Mouse (Mus musculus) erythroblast, embryonic 14.5 days (primary cell): ENCODE data around the gene Uba52.

Experiments
- GATA1 ChIP-seq: IDR thresholded peaks from 2 replicates; pipeline ENCODE4 v1.6.1; 2012; ENCODE audit warnings: low read length, inconsistent platforms, mixed read lengths
- TAL1 ChIP-seq: IDR thresholded peaks from 3 replicates; pipeline ENCODE4 v1.6.1; 2012; ENCODE audit warnings: low read length, inconsistent platforms, mixed read lengths

DNA sequence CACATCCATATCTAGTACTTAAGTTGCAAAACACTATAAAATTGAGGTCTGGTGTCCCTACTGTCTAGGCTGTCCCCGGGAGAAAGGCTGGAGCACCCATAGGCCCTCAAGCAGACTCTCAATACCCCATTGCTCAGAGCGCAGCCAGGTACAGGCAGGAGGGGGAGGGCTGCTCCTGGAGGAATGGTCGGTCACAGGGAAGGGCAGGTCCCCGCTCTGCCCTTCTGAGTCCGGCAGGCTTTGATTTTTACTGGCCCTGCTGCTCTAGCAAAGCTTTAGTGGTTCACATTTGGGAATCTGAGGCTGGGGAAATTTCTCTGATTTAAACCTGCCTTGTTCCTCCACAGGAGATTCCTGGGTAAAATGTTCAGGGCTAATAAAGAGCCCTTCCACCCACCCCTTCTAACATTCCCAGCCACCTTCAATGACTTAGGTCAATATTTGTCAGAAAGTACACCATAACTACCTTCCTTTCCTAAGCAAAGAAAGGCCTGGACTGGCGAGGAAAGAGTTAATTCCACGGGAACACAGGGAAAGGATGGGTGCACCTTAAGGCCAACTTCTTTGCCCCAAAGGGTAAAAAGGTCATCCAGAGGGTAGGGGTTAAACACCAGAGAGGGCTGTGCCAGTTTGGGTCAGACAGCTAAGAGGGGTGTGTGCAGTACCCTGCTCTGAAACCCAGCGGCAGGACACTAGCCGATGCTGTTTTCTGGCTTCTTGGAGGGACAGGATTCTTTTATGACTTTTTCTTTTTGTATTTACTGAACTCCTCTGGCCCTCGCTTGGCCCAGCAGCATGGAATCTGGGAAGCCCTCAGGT is 20.3 kb downstream of the Uba52 start:
- TF ChIP-seq GATA1 (no peak), TAL1 (no peak)
